Mouse (Mus musculus): ENCODE measurements around the gene Baiap2l1. TPM values are rescaled to one million over a fixed set of nuclear protein-coding genes. Genes with fewer than 3 reads are reported as not detected.

Baiap2l1 gene
- polyA plus RNA-seq, 1 experiment from 2014 or later, result 13.3 TPM

- Histone ChIP-seq H3K36me3 (replicated peaks; ENCODE audit: insufficient read depth, low read length) (no peaks in the 10 kb centered on the region), H3K9ac (replicated peaks) (no peak overlapping the region), H3K27me3 (ENCODE audit: insufficient read depth, low read length) (no peaks in the 10 kb centered on the region), H3K4me2 (ENCODE audit: low read depth, low read length) (no peak overlapping the region), H3K9me3 (ENCODE audit: low read length) (no peaks in the 10 kb centered on the region), H3K27ac (ENCODE audit: low read depth) (no peak overlapping the region), H3K4me3 (ENCODE audit: low read depth, low read length) (no peak overlapping the region), H3K4me1 (ENCODE audit: insufficient read depth) (no peaks in the 10 kb centered on the region)
- ATAC-seq (no peak), DNase-seq (no peak)
- TF ChIP-seq CTCF (IDR thresholded peaks at IDR 0.05; ENCODE audit: low read depth), result peak; percentile 58
- no peak for TF ChIP-seq EP300 (IDR thresholded peaks at IDR 0.05; ENCODE audit: low read depth)
- WGBS (ENCODE audit: insufficient replicate concordance), result 62% methylated on average over 1 of the region's 1 CpGs
Observed at GRCm38 (mm10) chr5:144231410-144231809, 126.5 kb downstream of the Baiap2l1 start.

GRCm38 (mm10) chr5:144230216-144230615 lies 127.7 kb downstream of the Baiap2l1 start:
- H3K27ac ChIP-seq (ENCODE audit: low read depth), result no peak overlapping the region
- 82% methylated on average over 7 of the region's 7 CpGs for WGBS (ENCODE audit: insufficient replicate concordance)
- DNase-seq (no peak), ATAC-seq (no peak)
- H3K4me3 ChIP-seq (ENCODE audit: low read depth, low read length), result no peak overlapping the region
- H3K27me3 ChIP-seq (ENCODE audit: insufficient read depth, low read length), result no peaks in the 10 kb centered on the region
- no peaks in the 10 kb centered on the region for H3K4me1 ChIP-seq (ENCODE audit: insufficient read depth)
- H3K9ac ChIP-seq (replicated peaks), result no peak overlapping the region
- no peaks in the 10 kb centered on the region for H3K9me3 ChIP-seq (ENCODE audit: low read length)
- H3K36me3 ChIP-seq (replicated peaks; ENCODE audit: insufficient read depth, low read length), result no peaks in the 10 kb centered on the region
- no peak overlapping the region for H3K4me2 ChIP-seq (ENCODE audit: low read depth, low read length)
- TF ChIP-seq EP300 (IDR thresholded peaks at IDR 0.05; ENCODE audit: low read depth) (no peak), CTCF (IDR thresholded peaks at IDR 0.05; ENCODE audit: low read depth) (no peak)

- no peak for DNase-seq
Observed at GRCm38 (mm10) chr5:144226220-144226619, 131.7 kb downstream of the Baiap2l1 start.

GRCm38 (mm10) chr5:144223899-144224816 lies 133.8 kb downstream of the Baiap2l1 start:
- peak overlapping the region; percentile 62 for H3K4me3 ChIP-seq (ENCODE audit: low read depth, low read length)
- no peaks in the 10 kb centered on the region for H3K36me3 ChIP-seq (replicated peaks; ENCODE audit: insufficient read depth, low read length)
- no peaks in the 10 kb centered on the region for H3K9me3 ChIP-seq (ENCODE audit: low read length)
- H3K27ac ChIP-seq (ENCODE audit: low read depth), result peak overlapping the region; percentile 81
- DNase-seq (no peak), ATAC-seq (peak; percentile 28)
- TF ChIP-seq EP300 (IDR thresholded peaks at IDR 0.05; ENCODE audit: low read depth) (no peak), CTCF (IDR thresholded peaks at IDR 0.05; ENCODE audit: low read depth) (no peak)
- H3K4me1 ChIP-seq (ENCODE audit: insufficient read depth), result peaks cover 3% of the 10 kb centered on the region; the same call in 1 of the 2 replicates
- WGBS (ENCODE audit: insufficient replicate concordance), result 26% methylated on average over 18 of the region's 18 CpGs
- peak overlapping the region; percentile 73 for H3K9ac ChIP-seq (replicated peaks)
- peak overlapping the region; percentile 94 for H3K4me2 ChIP-seq (ENCODE audit: low read depth, low read length)
- H3K27me3 ChIP-seq (ENCODE audit: insufficient read depth, low read length), result no peaks in the 10 kb centered on the region

More at GRCm38 (mm10) chr5:144226220-144226619, 131.7 kb downstream of the Baiap2l1 start:
- Histone ChIP-seq H3K4me2 (ENCODE audit: low read depth, low read length) (no peak overlapping the region), H3K27me3 (ENCODE audit: insufficient read depth, low read length) (no peaks in the 10 kb centered on the region), H3K27ac (ENCODE audit: low read depth) (no peak overlapping the region), H3K9ac (replicated peaks) (no peak overlapping the region), H3K4me1 (ENCODE audit: insufficient read depth) (peaks cover 3% of the 10 kb centered on the region; the same call in 1 of the 2 replicates), H3K36me3 (replicated peaks; ENCODE audit: insufficient read depth, low read length) (no peaks in the 10 kb centered on the region), H3K9me3 (ENCODE audit: low read length) (no peaks in the 10 kb centered on the region), H3K4me3 (ENCODE audit: low read depth, low read length) (no peak overlapping the region)
- 31% methylated on average over 11 of the region's 11 CpGs for WGBS (ENCODE audit: insufficient replicate concordance)
- ATAC-seq, result no peak
- TF ChIP-seq CTCF (IDR thresholded peaks at IDR 0.05; ENCODE audit: low read depth) (no peak), EP300 (IDR thresholded peaks at IDR 0.05; ENCODE audit: low read depth) (no peak)

GRCm38 (mm10) chr5:144223503-144223862 lies 134.4 kb downstream of the Baiap2l1 start, which contains the start of gene Tecpr1:
Tecpr1 (minus strand) TSS chr5:144223615.
- peak; percentile 92 for DNase-seq
- 0% methylated on average over 37 of the region's 37 CpGs for WGBS (ENCODE audit: insufficient replicate concordance)
- H3K27me3 ChIP-seq (ENCODE audit: insufficient read depth, low read length), result no peaks in the 10 kb centered on the region
- H3K9ac ChIP-seq (replicated peaks), result peak within 1 kb of the TSS; percentile 73
- H3K36me3 ChIP-seq (replicated peaks; ENCODE audit: insufficient read depth, low read length), result no peaks in the 10 kb centered on the region
- no peaks in the 10 kb centered on the region for H3K9me3 ChIP-seq (ENCODE audit: low read length)
- TF ChIP-seq EP300 (IDR thresholded peaks at IDR 0.05; ENCODE audit: low read depth) (no peak), CTCF (IDR thresholded peaks at IDR 0.05; ENCODE audit: low read depth) (peak; percentile 35; the same call in 1 of the 2 replicates)
- peak within 1 kb of the TSS; percentile 81 for H3K27ac ChIP-seq (ENCODE audit: low read depth)
- peaks cover 3% of the 10 kb centered on the region; the same call in 1 of the 2 replicates for H3K4me1 ChIP-seq (ENCODE audit: insufficient read depth)
- H3K4me2 ChIP-seq (ENCODE audit: low read depth, low read length), result peak within 1 kb of the TSS; percentile 94
- peak within 1 kb of the TSS; percentile 62 for H3K4me3 ChIP-seq (ENCODE audit: low read depth, low read length)
- peak; percentile 97 for ATAC-seq

- WGBS (ENCODE audit: insufficient replicate concordance), result 2% methylated on average over 23 of the region's 25 CpGs
- peak overlapping the region; percentile 73 for H3K9ac ChIP-seq (replicated peaks)
- no peaks in the 10 kb centered on the region for H3K27me3 ChIP-seq (ENCODE audit: insufficient read depth, low read length)
- peak; percentile 51 for ATAC-seq
- TF ChIP-seq EP300 (IDR thresholded peaks at IDR 0.05; ENCODE audit: low read depth) (no peak), CTCF (IDR thresholded peaks at IDR 0.05; ENCODE audit: low read depth) (no peak)
- no peaks in the 10 kb centered on the region for H3K9me3 ChIP-seq (ENCODE audit: low read length)
- no peaks in the 10 kb centered on the region for H3K36me3 ChIP-seq (replicated peaks; ENCODE audit: insufficient read depth, low read length)
- H3K4me1 ChIP-seq (ENCODE audit: insufficient read depth), result peaks cover 3% of the 10 kb centered on the region; the same call in 1 of the 2 replicates
- H3K4me3 ChIP-seq (ENCODE audit: low read depth, low read length), result peak overlapping the region; percentile 62
- peak overlapping the region; percentile 94 for H3K4me2 ChIP-seq (ENCODE audit: low read depth, low read length)
- DNase-seq, result peak; percentile 42
- peak overlapping the region; percentile 81 for H3K27ac ChIP-seq (ENCODE audit: low read depth)
Observed at GRCm38 (mm10) chr5:144222811-144223502, 135.0 kb downstream of the Baiap2l1 start.

Measured in liver, postnatal 0 days (tissue).